Mouse (Mus musculus) limb, embryonic 12.5 days (tissue): Measurements from ENCODE around the gene Ankrd26. TPM values are rescaled to one million over a fixed set of nuclear protein-coding genes. Genes with fewer than 3 reads are reported as not detected.
"Not testable (repeated sequence)": the region's sequence is repeated elsewhere in the genome, so short reads cannot be mapped to it uniquely, and the experiment has no call there.

Experiments
- ATAC-seq: fragments of 200-750 bp; cut with Nextera tagmentation; 2 replicates; pipeline ENCODE4 v1.8.0; 2017; ENCODE audit warnings: low read depth, moderate TSS enrichment; ENCODE audit not compliant: insufficient number of reproducible peaks, insufficient read depth, low FRiP score, low TSS enrichment
- H3K27ac ChIP-seq: fragments of 300-500 bp; sonication (generic); 2 replicates; pipeline ENCODE4 v1.5.1; 2016; ENCODE audit warnings: mild to moderate bottlenecking, moderate library complexity
- H3K27me3 ChIP-seq: fragments of 300-500 bp; sonication (generic); 2 replicates; pipeline ENCODE4 v1.6.1; 2016; ENCODE audit warnings: mild to moderate bottlenecking, moderate library complexity
- H3K36me3 ChIP-seq: fragments of 300-500 bp; sonication (generic); 2 replicates; pipeline ENCODE4 v1.6.1; 2016; ENCODE audit warnings: mild to moderate bottlenecking, moderate library complexity
- H3K4me1 ChIP-seq: fragments of 300-500 bp; sonication (generic); replicated peaks from 2 replicates; pipeline ENCODE4 v1.6.1; 2016
- H3K4me2 ChIP-seq: fragments of 300-500 bp; sonication (generic); 2 replicates; pipeline ENCODE4 v1.6.1; 2016; ENCODE audit warnings: mild to moderate bottlenecking, moderate library complexity
- H3K4me3 ChIP-seq: fragments of 300-500 bp; sonication (generic); replicated peaks from 2 replicates; pipeline ENCODE4 v1.5.1; 2016; ENCODE audit warnings: mild to moderate bottlenecking
- H3K9ac ChIP-seq: fragments of 300-500 bp; sonication (generic); replicated peaks from 2 replicates; pipeline ENCODE4 v1.6.1; 2016; ENCODE audit warnings: mild to moderate bottlenecking, moderate library complexity
- H3K9me3 ChIP-seq: fragments of 300-500 bp; sonication (generic); 2 replicates; pipeline ENCODE4 v1.6.1; 2016; ENCODE audit warnings: mild to moderate bottlenecking, moderate library complexity
- WGBS: fragments of 180-500 bp; shearing (Covaris S2); methylation state at CpG from one replicate; pipeline ENCODE4 v1.1.7; 2016; 5-methylcytosine and 5-hydroxymethylcytosine counted together
- polyA plus RNA-seq: library from polyadenylated mRNA; unstranded; fragments of >200 nt; fragmentation: Nextera tagmentation; extraction: Ambion mirVana; gene quantifications from 2 replicates; pipeline ENCODE4 v1.2.1, GENCODE M21; 2016

Ankrd26 gene
- polyA plus RNA-seq, 1 experiment from 2014 or later, result 20.5 TPM

DNA sequence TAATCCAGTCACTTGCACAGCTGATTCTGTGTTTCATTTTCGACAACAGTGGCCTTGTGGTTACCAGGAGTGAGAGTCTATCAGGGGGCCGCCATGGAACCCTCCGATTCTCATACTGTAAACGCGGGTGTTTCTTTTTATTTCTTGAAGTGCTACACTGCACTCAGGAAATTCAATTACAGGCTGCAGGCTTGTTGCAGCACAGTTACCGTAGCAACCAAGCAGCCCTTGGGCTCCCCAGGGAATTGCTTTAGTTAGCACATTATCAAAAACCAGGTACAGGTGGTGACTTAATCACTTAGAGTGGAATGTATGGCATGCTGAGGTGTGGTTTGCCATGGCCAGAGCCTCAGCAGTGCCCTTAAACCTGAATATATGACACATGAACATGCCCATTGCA is 12.3 kb upstream of the Ankrd26 start:
- peaks cover 8% of the 10 kb centered on the region; the same call in 1 of the 2 replicates for H3K9me3 ChIP-seq
- H3K36me3 ChIP-seq, result no peaks in the 10 kb centered on the region
- H3K4me1 ChIP-seq, result peaks cover 6% of the 10 kb centered on the region
- 56% methylated on average over 6 of the region's 6 CpGs for WGBS
- no peaks in the 10 kb centered on the region for H3K27me3 ChIP-seq
- H3K9ac ChIP-seq, result no peak overlapping the region
- no peak for ATAC-seq
- no peak overlapping the region for H3K4me2 ChIP-seq
- H3K4me3 ChIP-seq, result no peak overlapping the region
- H3K27ac ChIP-seq, result peak overlapping the region; percentile 42; the same call in 1 of the 2 replicates

- peaks cover 6% of the 10 kb centered on the region; the same call in 1 of the 2 replicates for H3K9me3 ChIP-seq
- H3K4me3 ChIP-seq, result no peak overlapping the region
- no peak overlapping the region for H3K9ac ChIP-seq
- H3K27ac ChIP-seq, result no peak overlapping the region
- 97% methylated on average over 3 of the region's 3 CpGs for WGBS
- H3K4me2 ChIP-seq, result no peak overlapping the region
- H3K4me1 ChIP-seq, result peaks cover 9% of the 10 kb centered on the region
- ATAC-seq, result no peak
- 0 out of 2 replicates have a peak, but pooled peaks cover 3% of the 10 kb centered on the region for H3K36me3 ChIP-seq
- no peaks in the 10 kb centered on the region for H3K27me3 ChIP-seq
Measured at GRCm38 (mm10) chr6:118567816-118568215, 5.8 kb upstream of the Ankrd26 start.

DNA sequence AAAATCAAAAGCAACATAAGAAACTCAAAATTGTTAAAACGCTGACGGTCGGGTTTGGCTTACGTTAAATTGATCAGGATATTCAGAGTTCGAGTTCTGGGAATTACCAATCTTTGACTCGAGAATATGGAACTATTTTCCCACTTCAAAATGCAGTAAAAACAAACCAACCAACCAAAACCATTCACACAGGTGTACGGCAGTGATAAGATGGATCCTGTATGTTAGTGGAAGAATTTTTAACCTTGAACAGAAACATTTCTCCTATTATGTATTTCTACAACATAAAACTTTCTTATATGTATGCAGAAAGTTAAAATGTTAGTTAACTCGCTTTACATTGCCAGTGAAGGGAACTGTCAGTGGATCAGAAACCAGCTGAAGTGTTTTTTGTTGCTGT is 801 bp downstream of the Ankrd26 start:
- peak overlapping the region; percentile 85 for H3K4me2 ChIP-seq
- peaks cover 32% of the 10 kb centered on the region for H3K36me3 ChIP-seq
- H3K9ac ChIP-seq, result peak overlapping the region; percentile 83
- peaks cover 30% of the 10 kb centered on the region for H3K4me1 ChIP-seq
- H3K27me3 ChIP-seq, result no peaks in the 10 kb centered on the region
- 85% methylated on average over 8 of the region's 8 CpGs for WGBS
- no peaks in the 10 kb centered on the region for H3K9me3 ChIP-seq
- no peak for ATAC-seq
- H3K4me3 ChIP-seq, result peak overlapping the region; percentile 62
- H3K27ac ChIP-seq, result no peak overlapping the region

GRCm38 (mm10) chr6:118538627-118539026 is 23.4 kb downstream of the Ankrd26 start:
- H3K4me2 ChIP-seq, result no peak overlapping the region
- H3K9ac ChIP-seq, result no peak overlapping the region
- 92% methylated on average over 4 of the region's 4 CpGs for WGBS
- no peaks in the 10 kb centered on the region for H3K4me1 ChIP-seq
- no peaks in the 10 kb centered on the region for H3K9me3 ChIP-seq
- ATAC-seq, result no peak
- peaks cover 71% of the 10 kb centered on the region for H3K36me3 ChIP-seq
- no peak overlapping the region for H3K27ac ChIP-seq
- no peaks in the 10 kb centered on the region for H3K27me3 ChIP-seq
- H3K4me3 ChIP-seq, result no peak overlapping the region

GRCm38 (mm10) chr6:118537201-118537600 is 24.8 kb downstream of the Ankrd26 start:
- not testable (repeated sequence) for H3K27ac ChIP-seq, H3K4me3 ChIP-seq, H3K9ac ChIP-seq, ATAC-seq, H3K27me3 ChIP-seq, H3K9me3 ChIP-seq, H3K4me2 ChIP-seq, H3K4me1 ChIP-seq
- peaks cover 66% of the 10 kb centered on the region for H3K36me3 ChIP-seq

DNA sequence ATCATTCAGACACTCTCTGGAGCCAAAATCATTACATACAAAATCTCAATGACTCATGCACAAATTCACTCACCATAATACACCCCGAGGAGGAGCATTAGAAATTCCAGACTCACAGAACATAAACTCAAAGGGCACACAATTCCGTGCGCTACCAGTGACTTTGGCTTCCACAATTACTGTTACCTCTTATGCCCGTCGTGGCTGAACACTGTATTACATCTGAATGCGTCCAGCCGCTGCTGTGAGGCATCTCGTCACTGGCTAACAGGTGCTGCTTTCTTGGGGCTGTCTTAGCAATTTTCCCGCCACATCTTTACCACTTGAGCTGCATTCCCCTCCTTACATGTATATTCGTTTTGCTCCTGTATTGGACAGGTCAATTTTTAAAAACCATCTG is 26.7 kb downstream of the Ankrd26 start:
- Histone ChIP-seq H3K9ac (no peak overlapping the region), H3K4me2 (no peak overlapping the region), H3K27me3 (no peaks in the 10 kb centered on the region), H3K36me3 (peaks cover 76% of the 10 kb centered on the region), H3K4me3 (no peak overlapping the region), H3K9me3 (no peaks in the 10 kb centered on the region), H3K27ac (no peak overlapping the region), H3K4me1 (no peaks in the 10 kb centered on the region)
- 89% methylated on average over 10 of the region's 10 CpGs for WGBS
- no peak for ATAC-seq

- H3K9ac ChIP-seq, result no peak overlapping the region
- H3K4me2 ChIP-seq, result no peak overlapping the region
- H3K4me3 ChIP-seq, result no peak overlapping the region
- H3K36me3 ChIP-seq, result peaks cover 74% of the 10 kb centered on the region
- no peak overlapping the region for H3K27ac ChIP-seq
- no peaks in the 10 kb centered on the region for H3K4me1 ChIP-seq
- H3K9me3 ChIP-seq, result no peaks in the 10 kb centered on the region
- no peak for ATAC-seq
- H3K27me3 ChIP-seq, result no peaks in the 10 kb centered on the region
- 80% methylated on average over 9 of the region's 9 CpGs for WGBS
Measured at GRCm38 (mm10) chr6:118533381-118533780, 28.6 kb downstream of the Ankrd26 start.

GRCm38 (mm10) chr6:118520668-118521067 is 41.4 kb downstream of the Ankrd26 start:
- no peaks in the 10 kb centered on the region for H3K27me3 ChIP-seq
- H3K9ac ChIP-seq, result no peak overlapping the region
- ATAC-seq, result no peak
- no peak overlapping the region for H3K4me3 ChIP-seq
- no peak overlapping the region for H3K27ac ChIP-seq
- H3K4me2 ChIP-seq, result no peak overlapping the region
- no peaks in the 10 kb centered on the region for H3K4me1 ChIP-seq
- 78% methylated on average over 7 of the region's 7 CpGs for WGBS
- H3K9me3 ChIP-seq, result no peaks in the 10 kb centered on the region
- peaks cover 87% of the 10 kb centered on the region for H3K36me3 ChIP-seq

- ATAC-seq, result no peak
- Histone ChIP-seq H3K9ac (no peak overlapping the region), H3K27ac (no peak overlapping the region), H3K36me3 (peaks cover 80% of the 10 kb centered on the region), H3K27me3 (no peaks in the 10 kb centered on the region), H3K4me3 (no peak overlapping the region), H3K4me2 (no peak overlapping the region), H3K9me3 (no peaks in the 10 kb centered on the region), H3K4me1 (no peaks in the 10 kb centered on the region)
- 93% methylated on average over 12 of the region's 12 CpGs for WGBS
Measured at GRCm38 (mm10) chr6:118513335-118514012, 48.6 kb downstream of the Ankrd26 start.

DNA sequence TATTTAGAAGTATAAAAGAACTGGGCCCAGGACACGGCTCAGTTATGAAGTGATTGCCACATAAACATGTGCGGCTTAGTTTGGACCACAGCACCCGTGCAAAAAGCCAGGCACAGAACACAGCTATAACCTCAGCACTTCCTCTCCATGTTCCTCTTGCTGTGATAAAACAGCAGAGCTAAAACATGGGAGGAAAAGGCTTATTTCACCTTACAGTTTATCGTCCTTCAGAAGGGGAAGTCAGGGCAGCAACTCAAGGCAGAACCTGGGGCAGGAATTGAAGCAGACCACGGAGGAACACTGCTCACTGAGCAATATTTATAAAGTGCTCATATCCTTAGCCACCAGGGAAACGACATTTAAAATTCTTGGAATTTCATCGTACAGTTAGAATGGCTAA is 63.0 kb downstream of the Ankrd26 start:
- no peak overlapping the region for H3K27ac ChIP-seq
- H3K36me3 ChIP-seq, result peaks cover 47% of the 10 kb centered on the region
- no peaks in the 10 kb centered on the region for H3K27me3 ChIP-seq
- ATAC-seq, result no peak
- no peaks in the 10 kb centered on the region for H3K4me1 ChIP-seq
- no peak overlapping the region for H3K4me2 ChIP-seq
- 88% methylated on average over 7 of the region's 7 CpGs for WGBS
- no peak overlapping the region for H3K9ac ChIP-seq
- no peak overlapping the region for H3K4me3 ChIP-seq
- H3K9me3 ChIP-seq, result 0 out of 2 replicates have a peak, but pooled peaks cover 3% of the 10 kb centered on the region

DNA sequence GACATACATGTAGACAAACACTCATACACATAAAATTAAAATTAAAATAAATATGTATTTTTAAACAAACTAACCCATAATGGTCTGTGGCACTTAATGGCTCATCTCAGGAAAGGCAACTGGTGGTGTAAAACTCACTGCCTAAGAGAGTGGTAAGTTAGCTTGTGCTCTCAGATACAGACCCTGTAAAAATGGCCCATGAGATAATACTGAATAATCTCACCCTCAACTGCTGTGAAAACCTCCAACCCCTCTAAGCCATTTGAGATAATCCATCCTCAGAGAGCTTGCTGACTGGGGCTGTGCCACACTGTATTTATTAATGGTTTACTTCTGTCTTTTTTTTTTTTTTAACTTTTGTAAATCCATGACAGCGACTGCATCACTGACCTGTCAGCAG is 79.9 kb downstream of the Ankrd26 start:
- H3K4me3 ChIP-seq, result no peak overlapping the region
- H3K4me1 ChIP-seq, result peaks cover 9% of the 10 kb centered on the region
- H3K27ac ChIP-seq, result no peak overlapping the region
- no peak overlapping the region for H3K9ac ChIP-seq
- H3K4me2 ChIP-seq, result no peak overlapping the region
- H3K9me3 ChIP-seq, result no peaks in the 10 kb centered on the region
- no peak for ATAC-seq
- no peaks in the 10 kb centered on the region for H3K27me3 ChIP-seq
- H3K36me3 ChIP-seq, result peaks cover 2% of the 10 kb centered on the region; the same call in 1 of the 2 replicates
- 77% methylated on average over 1 of the region's 1 CpGs for WGBS
